Mouse (Mus musculus) lung, embryonic 14.5 days (tissue): ENCODE results near the gene Gm20388. TPM values are rescaled to one million over a fixed set of nuclear protein-coding genes. Genes with fewer than 3 reads are reported as not detected.

Experiments used
- ATAC-seq: fragments of 200-750 bp; cut with Nextera tagmentation; 2 replicates; pipeline ENCODE4 v1.8.0; 2017; ENCODE audit warnings: mild to moderate bottlenecking, moderate TSS enrichment, moderate library complexity; ENCODE audit not compliant: insufficient read depth
- DNase-seq: peaks from one replicate; pipeline ENCODE4 v3.0.0-alpha.2; 2015
- H3K27ac ChIP-seq: fragments of 300-500 bp; sonication (generic); 2 replicates; pipeline ENCODE4 v1.5.1; 2014; ENCODE audit warnings: low read depth, mild to moderate bottlenecking, moderate library complexity
- H3K27me3 ChIP-seq: fragments of 300-500 bp; sonication (generic); 2 replicates; pipeline ENCODE4 v1.6.1; 2014; ENCODE audit warnings: low read length, control low read depth; ENCODE audit not compliant: insufficient read depth
- H3K36me3 ChIP-seq: fragments of 300-500 bp; sonication (generic); 2 replicates; pipeline ENCODE4 v1.6.1; 2014; ENCODE audit warnings: control low read depth; ENCODE audit not compliant: insufficient read depth
- H3K4me1 ChIP-seq: fragments of 300-500 bp; sonication (generic); 2 replicates; pipeline ENCODE4 v1.6.1; 2014; ENCODE audit warnings: antibody characterized with exemption, control low read depth; ENCODE audit not compliant: insufficient read depth
- H3K4me2 ChIP-seq: fragments of 300-500 bp; sonication (generic); 2 replicates; pipeline ENCODE4 v1.6.1; 2014; ENCODE audit warnings: mild to moderate bottlenecking
- H3K4me3 ChIP-seq: fragments of 300-500 bp; sonication (generic); 2 replicates; pipeline ENCODE4 v1.5.1; 2014; ENCODE audit warnings: low read depth, low read length
- H3K9ac ChIP-seq: fragments of 300-500 bp; sonication (generic); 2 replicates; pipeline ENCODE4 v1.6.1; 2014
- H3K9me3 ChIP-seq: fragments of 300-500 bp; sonication (generic); 2 replicates; pipeline ENCODE4 v1.6.1; 2016; ENCODE audit warnings: low read depth, low read length, control low read depth
- CTCF ChIP-seq: IDR thresholded peaks from 2 replicates; pipeline ENCODE4 v1.5.1; 2016; ENCODE audit warnings: antibody characterized with exemption, low read depth
- WGBS: fragments of 180-500 bp; shearing (Covaris S2); extraction: QIAGEN DNeasy Blood & Tissue Kit; methylation state at CpG from one replicate; pipeline ENCODE4 v1.1.7; 2014; 5-methylcytosine and 5-hydroxymethylcytosine counted together
- polyA plus RNA-seq: library from polyadenylated mRNA; unstranded; fragments of >200 nt; fragmentation: Nextera tagmentation; extraction: Ambion mirVana; gene quantifications from 2 replicates; pipeline ENCODE4 v1.2.1, GENCODE M21; 2014

Gene Gm20388
- polyA plus RNA-seq, 1 experiment from 2014 or later: not detected

- no peaks in the 10 kb centered on the region for H3K27me3 ChIP-seq
- H3K4me1 ChIP-seq: no peaks in the 10 kb centered on the region
- no peak overlapping the region for H3K9ac ChIP-seq
- H3K9me3 ChIP-seq: no peaks in the 10 kb centered on the region
- peaks cover 92% of the 10 kb centered on the region for H3K36me3 ChIP-seq
- 79% methylated on average over 12 of the region's 12 CpGs for WGBS
- ATAC-seq (no peak; the same call in 1 of the 2 replicates), DNase-seq (peak; percentile 35)
- no peak for TF ChIP-seq CTCF
- H3K4me2 ChIP-seq: no peak overlapping the region
- H3K4me3 ChIP-seq: no peak overlapping the region
- peak overlapping the region; percentile 33; the same call in 1 of the 2 replicates for H3K27ac ChIP-seq
Observed at GRCm38 (mm10) chr8:122497016-122497734, 2586.5 kb downstream of the Gm20388 start.

GRCm38 (mm10) chr8:122497912-122498311 lies 2587.3 kb downstream of the Gm20388 start:
- Histone ChIP-seq H3K27me3 (no peaks in the 10 kb centered on the region), H3K4me2 (no peak overlapping the region), H3K27ac (peak overlapping the region; percentile 33; the same call in 1 of the 2 replicates), H3K9me3 (no peaks in the 10 kb centered on the region), H3K4me3 (no peak overlapping the region), H3K36me3 (peaks cover 87% of the 10 kb centered on the region), H3K4me1 (no peaks in the 10 kb centered on the region), H3K9ac (no peak overlapping the region)
- peak; percentile 64 for TF ChIP-seq CTCF
- DNase-seq: no peak
- WGBS: 57% methylated on average over 17 of the region's 17 CpGs
- ATAC-seq: no peak

GRCm38 (mm10) chr8:122500856-122501255 lies 2590.2 kb downstream of the Gm20388 start:
- H3K4me1 ChIP-seq: no peaks in the 10 kb centered on the region
- no peak overlapping the region for H3K4me2 ChIP-seq
- no peaks in the 10 kb centered on the region for H3K27me3 ChIP-seq
- no peaks in the 10 kb centered on the region for H3K9me3 ChIP-seq
- no peak overlapping the region for H3K27ac ChIP-seq
- TF ChIP-seq CTCF: peak; percentile 97
- DNase-seq (peak; percentile 96), ATAC-seq (peak; percentile 70)
- H3K4me3 ChIP-seq: no peak overlapping the region
- peaks cover 74% of the 10 kb centered on the region for H3K36me3 ChIP-seq
- H3K9ac ChIP-seq: no peak overlapping the region
- 36% methylated on average over 10 of the region's 10 CpGs for whole genome bisulfite sequencing

GRCm38 (mm10) chr8:122511552-122511951 lies 2600.9 kb downstream of the Gm20388 start:
- Histone ChIP-seq H3K27me3 (no peaks in the 10 kb centered on the region), H3K4me1 (0 out of 2 replicates have a peak, but pooled peaks cover 4% of the 10 kb centered on the region), H3K36me3 (peaks cover 24% of the 10 kb centered on the region), H3K9me3 (no peaks in the 10 kb centered on the region), H3K4me3 (no peak overlapping the region), H3K9ac (no peak overlapping the region), H3K4me2 (no peak overlapping the region), H3K27ac (peak overlapping the region; percentile 83)
- DNase-seq (peak; percentile 76), ATAC-seq (peak; percentile 84)
- no peak for TF ChIP-seq CTCF
- 29% methylated on average over 16 of the region's 16 CpGs for WGBS

GRCm38 (mm10) chr8:122512392-122512791 lies 2601.8 kb downstream of the Gm20388 start:
- Histone ChIP-seq H3K9ac (no peak overlapping the region), H3K36me3 (peaks cover 20% of the 10 kb centered on the region), H3K27ac (peak overlapping the region; percentile 83), H3K4me2 (no peak overlapping the region), H3K9me3 (no peaks in the 10 kb centered on the region), H3K4me3 (no peak overlapping the region), H3K4me1 (peaks cover 8% of the 10 kb centered on the region; the same call in 1 of the 2 replicates), H3K27me3 (no peaks in the 10 kb centered on the region)
- no peak for TF ChIP-seq CTCF
- WGBS: 68% methylated on average over 7 of the region's 7 CpGs
- ATAC-seq: no peak
- no peak for DNase-seq

GRCm38 (mm10) chr8:122515699-122516098 lies 2605.1 kb downstream of the Gm20388 start:
- no peak for ATAC-seq
- Histone ChIP-seq H3K36me3 (peaks cover 12% of the 10 kb centered on the region; the same call in 1 of the 2 replicates), H3K27me3 (no peaks in the 10 kb centered on the region), H3K4me3 (no peak overlapping the region), H3K9me3 (no peaks in the 10 kb centered on the region), H3K4me1 (peaks cover 21% of the 10 kb centered on the region), H3K27ac (no peak overlapping the region), H3K4me2 (no peak overlapping the region), H3K9ac (no peak overlapping the region)
- no peak for DNase-seq
- WGBS: 81% methylated on average over 14 of the region's 14 CpGs
- no peak for TF ChIP-seq CTCF

- no peak; the same call in 1 of the 2 replicates for TF ChIP-seq CTCF
- peak; percentile 79 for ATAC-seq
- peak; percentile 75 for DNase-seq
- Histone ChIP-seq H3K9me3 (no peaks in the 10 kb centered on the region), H3K4me2 (peak overlapping the region; percentile 35; the same call in 1 of the 2 replicates), H3K27ac (peak overlapping the region; percentile 90), H3K9ac (peak overlapping the region; percentile 29), H3K4me3 (no peak overlapping the region), H3K4me1 (peaks cover 21% of the 10 kb centered on the region), H3K36me3 (peaks cover 7% of the 10 kb centered on the region; the same call in 1 of the 2 replicates), H3K27me3 (no peaks in the 10 kb centered on the region)
- WGBS: 11% methylated on average over 6 of the region's 6 CpGs
Observed at GRCm38 (mm10) chr8:122517541-122518190, 2607.0 kb downstream of the Gm20388 start.
